In the genomic region with DNA sequence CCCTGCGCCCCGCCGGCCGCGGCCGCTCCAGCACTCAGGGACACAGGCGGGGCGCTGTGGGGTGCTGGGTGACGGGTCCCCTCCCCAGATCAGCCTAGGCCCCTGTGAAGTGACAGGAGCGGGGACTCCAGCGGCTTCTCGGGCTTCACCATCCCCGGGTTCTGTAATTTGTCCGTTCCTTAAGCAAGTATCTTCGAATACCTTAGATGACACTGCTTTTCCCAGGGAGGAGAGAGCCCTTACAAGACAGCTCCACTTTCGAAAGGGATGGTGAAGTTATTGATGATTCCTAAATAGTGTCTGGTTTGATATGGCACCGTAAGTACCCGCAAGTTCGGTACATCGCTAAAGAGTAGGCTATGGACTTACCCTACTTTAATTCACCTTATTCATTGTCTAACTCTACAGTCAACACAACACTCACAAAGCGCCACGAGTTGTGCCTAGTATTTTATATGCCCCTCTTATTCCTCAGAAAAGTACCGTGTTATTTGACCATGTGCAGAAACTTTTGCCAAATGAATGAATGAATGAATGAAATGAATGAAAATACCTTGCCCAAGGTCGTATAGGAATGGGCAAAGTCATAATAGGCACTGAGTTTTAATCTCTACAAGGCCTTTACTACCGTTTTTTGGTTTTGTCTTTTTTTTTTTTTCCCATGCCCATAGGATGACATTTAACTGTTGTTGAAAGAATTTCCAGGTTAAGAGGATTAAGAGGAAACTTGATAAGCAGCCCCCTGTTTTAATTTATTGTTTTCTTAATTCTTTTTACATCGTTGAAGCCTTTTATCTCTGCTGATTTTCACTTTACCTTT, we compare ENCODE assay signal across 8 mouse cellular contexts. TPM values are rescaled to one million over a fixed set of nuclear protein-coding genes. Genes with fewer than 3 reads are reported as not detected.
A peak's percentile ranks its signal among the peaks of the same experiment; 100 is the strongest.
DNase-seq lines count a peak whose midpoint lies in the region; ATAC-seq and TF ChIP-seq lines count a peak whose summit lies in the region.

No protein-coding gene starts in this region.

- WGBS in lung, embryonic 14.5 days, result 2% methylated on average over 26 of the region's 26 CpGs
- 1% methylated on average over 23 of the region's 26 CpGs for WGBS in heart, postnatal 0 days
- whole genome bisulfite sequencing in midbrain, embryonic 11.5 days, result 3% methylated on average over 25 of the region's 26 CpGs

- H3K4me2 ChIP-seq in lung, embryonic 14.5 days, result peak overlapping the region; percentile 75
- H3K4me2 ChIP-seq in heart, postnatal 0 days (ENCODE audit: low read depth, low read length), result peak overlapping the region; percentile 88
- peak overlapping the region; percentile 66 for H3K4me2 ChIP-seq in midbrain, embryonic 11.5 days

- no peaks in the 10 kb centered on the region for H3K9me3 ChIP-seq in lung, embryonic 14.5 days (ENCODE audit: low read depth, low read length)
- H3K9me3 ChIP-seq in heart, postnatal 0 days (replicated peaks; ENCODE audit: control insufficient read depth, low read length), result no peaks in the 10 kb centered on the region
- H3K9me3 ChIP-seq in midbrain, embryonic 11.5 days (ENCODE audit: control insufficient read depth, low read length), result no peaks in the 10 kb centered on the region

- no peak for TF ChIP-seq EP300 in heart, postnatal 0 days (IDR thresholded peaks at IDR 0.05; ENCODE audit: low read depth)

- DNase-seq in lung, embryonic 14.5 days, result peak; percentile 52
- DNase-seq in lung, postnatal 10 days, result no peak
- DNase-seq in brain, embryonic 14.5 days (ENCODE audit: low read depth), result peak; percentile 60
- DNase-seq in heart, postnatal 0 days (ENCODE audit: low spot score), result peak; percentile 9
- peak; percentile 97 for DNase-seq in midbrain, embryonic 11.5 days (ENCODE audit: low spot score, missing footprints)
- no peak for DNase-seq in spleen, postnatal 10 days (ENCODE audit: low spot score in 2 of 2)
- no peak for DNase-seq in right cerebral cortex, postnatal 10 days (ENCODE audit: low spot score in 2 of 2)

- peak overlapping the region; percentile 94 for H3K9ac ChIP-seq in lung, embryonic 14.5 days
- H3K9ac ChIP-seq in heart, postnatal 0 days (replicated peaks; ENCODE audit: low read depth, low read length), result peak overlapping the region; percentile 98
- H3K9ac ChIP-seq in midbrain, embryonic 11.5 days (ENCODE audit: low read length), result peak overlapping the region; percentile 87

- H3K4me3 ChIP-seq in lung, embryonic 14.5 days (ENCODE audit: low read depth, low read length), result peak overlapping the region; percentile 83
- H3K4me3 ChIP-seq in heart, postnatal 0 days (ENCODE audit: low read depth, low read length), result peak overlapping the region; percentile 94
- H3K4me3 ChIP-seq in midbrain, embryonic 11.5 days (ENCODE audit: low read depth, low read length), result peak overlapping the region; percentile 53

- H3K4me1 ChIP-seq in lung, embryonic 14.5 days (ENCODE audit: insufficient read depth), result no peaks in the 10 kb centered on the region
- peaks cover 8% of the 10 kb centered on the region; the same call in 1 of the 2 replicates for H3K4me1 ChIP-seq in heart, postnatal 0 days (ENCODE audit: control insufficient read depth, insufficient read depth)
- H3K4me1 ChIP-seq in midbrain, embryonic 11.5 days (ENCODE audit: control insufficient read depth, insufficient read depth, low read length), result peaks cover 8% of the 10 kb centered on the region

- TF ChIP-seq POLR2A in brain, embryonic 14.5 days (IDR thresholded peaks at IDR 0.05; ENCODE audit: borderline replicate concordance, extremely low read depth, insufficient read depth, insufficient read length, poor library complexity, severe bottlenecking), result no peak

- peak overlapping the region; percentile 99 for H3K27ac ChIP-seq in lung, embryonic 14.5 days (ENCODE audit: low read depth)
- H3K27ac ChIP-seq in heart, postnatal 0 days (ENCODE audit: low read depth), result peak overlapping the region; percentile 98
- H3K27ac ChIP-seq in midbrain, embryonic 11.5 days (ENCODE audit: low read depth, low read length), result peak overlapping the region; percentile 97

- H3K36me3 ChIP-seq in lung, embryonic 14.5 days (ENCODE audit: insufficient read depth), result peaks cover 11% of the 10 kb centered on the region
- H3K36me3 ChIP-seq in heart, postnatal 0 days (replicated peaks; ENCODE audit: control insufficient read depth, insufficient read depth, low read length), result no peaks in the 10 kb centered on the region
- no peaks in the 10 kb centered on the region for H3K36me3 ChIP-seq in midbrain, embryonic 11.5 days (ENCODE audit: control insufficient read depth, insufficient read depth, low read length)

- no peaks in the 10 kb centered on the region for H3K27me3 ChIP-seq in lung, embryonic 14.5 days (ENCODE audit: insufficient read depth, low read length)
- H3K27me3 ChIP-seq in heart, postnatal 0 days (ENCODE audit: control insufficient read depth, insufficient read depth, low read length), result no peaks in the 10 kb centered on the region
- H3K27me3 ChIP-seq in midbrain, embryonic 11.5 days (ENCODE audit: control insufficient read depth, insufficient read depth, low read length), result no peaks in the 10 kb centered on the region

- TF ChIP-seq CTCF in lung, embryonic 14.5 days (IDR thresholded peaks at IDR 0.05; ENCODE audit: low read depth), result no peak
- no peak for TF ChIP-seq CTCF in brain, embryonic 14.5 days (IDR thresholded peaks at IDR 0.05; ENCODE audit: borderline replicate concordance, extremely low read depth, insufficient read depth, insufficient read length)
- TF ChIP-seq CTCF in heart, postnatal 0 days (IDR thresholded peaks at IDR 0.05; ENCODE audit: low read depth), result no peak

- peak; percentile 7 for ATAC-seq in lung, embryonic 14.5 days (ENCODE audit: insufficient read depth)
- ATAC-seq in heart, postnatal 0 days (ENCODE audit: insufficient read depth, low read depth), result no peak
- no peak; the same call in 1 of the 2 replicates for ATAC-seq in midbrain, embryonic 11.5 days (ENCODE audit: low FRiP score)
- ATAC-seq in monocyte, adult 5-6 weeks (replicated peaks; ENCODE audit: insufficient number of reproducible peaks, low FRiP score, low TSS enrichment, poor library complexity, severe bottlenecking), result no peak

RNA-seq across cellular contexts. Expression of a gene that starts 0.8 kb away (rescaled TPM):
- 12.8 and 15.5 TPM in 2 replicates for polyA plus RNA-seq in lung, embryonic 14.5 days (2014; fragmentation: Nextera tagmentation; extraction: Ambion mirVana)
- 7.7 and 12.1 TPM in 2 replicates for polyA plus RNA-seq in brain, embryonic 14.5 days (2012; rRNA removed)
- 4.0 and 5.1 TPM in 2 replicates for total RNA-seq in heart, postnatal 0 days (2014; rRNA removed; ENCODE audit: low replicate concordance)
- 7.4 and 8.6 TPM in 2 replicates for polyA plus RNA-seq in heart, postnatal 0 days (2015; fragmentation: Nextera tagmentation; extraction: Ambion mirVana)
- 9.9 and 10.8 TPM in 2 replicates for polyA plus RNA-seq in midbrain, embryonic 11.5 days (2014; fragmentation: Nextera tagmentation; extraction: Ambion mirVana)
- 14.1 to 21.8 TPM (median 15.1 TPM) in 3 replicates for total RNA-seq in monocyte, adult 5-6 weeks (2017)

RNA-seq across cellular contexts. Expression of a gene that starts 4.0 kb away (rescaled TPM):
- 2,590 and 2,710 TPM in 2 replicates for polyA plus RNA-seq in lung, embryonic 14.5 days (2014; fragmentation: Nextera tagmentation; extraction: Ambion mirVana)
- 786 and 1,264 TPM in 2 replicates for polyA plus RNA-seq in brain, embryonic 14.5 days (2012; rRNA removed)
- total RNA-seq in heart, postnatal 0 days (2014; rRNA removed; ENCODE audit: low replicate concordance), result 541 and 680 TPM in 2 replicates
- polyA plus RNA-seq in heart, postnatal 0 days (2015; fragmentation: Nextera tagmentation; extraction: Ambion mirVana), result 517 and 550 TPM in 2 replicates
- polyA plus RNA-seq in midbrain, embryonic 11.5 days (2014; fragmentation: Nextera tagmentation; extraction: Ambion mirVana), result 3,387 and 3,446 TPM in 2 replicates
- 654 to 930 TPM (median 732 TPM) in 3 replicates for total RNA-seq in monocyte, adult 5-6 weeks (2017)

RNA-seq across cellular contexts. Expression of a gene that starts 50.0 kb away (rescaled TPM):
- 97.2 and 103 TPM in 2 replicates for polyA plus RNA-seq in lung, embryonic 14.5 days (2014; fragmentation: Nextera tagmentation; extraction: Ambion mirVana)
- 77.3 and 97.8 TPM in 2 replicates for polyA plus RNA-seq in brain, embryonic 14.5 days (2012; rRNA removed)
- total RNA-seq in heart, postnatal 0 days (2014; rRNA removed; ENCODE audit: low replicate concordance), result 62.6 and 125 TPM in 2 replicates
- 137 and 138 TPM in 2 replicates for polyA plus RNA-seq in heart, postnatal 0 days (2015; fragmentation: Nextera tagmentation; extraction: Ambion mirVana)
- 98.7 and 106 TPM in 2 replicates for polyA plus RNA-seq in midbrain, embryonic 11.5 days (2014; fragmentation: Nextera tagmentation; extraction: Ambion mirVana)
- total RNA-seq in monocyte, adult 5-6 weeks (2017), result 96.2 to 100 TPM (median 98.7 TPM) in 3 replicates

Comparison
In these comparisons a context has a peak if more than half of its experiments do, and no peak if none do; other contexts are left out.
1. DNase-seq: peak in lung, embryonic 14.5 days (single experiment), brain, embryonic 14.5 days (single experiment), heart, postnatal 0 days (single experiment) and midbrain, embryonic 11.5 days (single experiment); none in lung, postnatal 10 days (single experiment), spleen, postnatal 10 days (0 of 2) and right cerebral cortex, postnatal 10 days (0 of 2).
2. Peak in every context shown above with its lines, with median percentiles within 50 percentile points of each other: H3K27ac ChIP-seq, H3K4me2 ChIP-seq, H3K4me3 ChIP-seq and H3K9ac ChIP-seq.